In the genomic region with DNA sequence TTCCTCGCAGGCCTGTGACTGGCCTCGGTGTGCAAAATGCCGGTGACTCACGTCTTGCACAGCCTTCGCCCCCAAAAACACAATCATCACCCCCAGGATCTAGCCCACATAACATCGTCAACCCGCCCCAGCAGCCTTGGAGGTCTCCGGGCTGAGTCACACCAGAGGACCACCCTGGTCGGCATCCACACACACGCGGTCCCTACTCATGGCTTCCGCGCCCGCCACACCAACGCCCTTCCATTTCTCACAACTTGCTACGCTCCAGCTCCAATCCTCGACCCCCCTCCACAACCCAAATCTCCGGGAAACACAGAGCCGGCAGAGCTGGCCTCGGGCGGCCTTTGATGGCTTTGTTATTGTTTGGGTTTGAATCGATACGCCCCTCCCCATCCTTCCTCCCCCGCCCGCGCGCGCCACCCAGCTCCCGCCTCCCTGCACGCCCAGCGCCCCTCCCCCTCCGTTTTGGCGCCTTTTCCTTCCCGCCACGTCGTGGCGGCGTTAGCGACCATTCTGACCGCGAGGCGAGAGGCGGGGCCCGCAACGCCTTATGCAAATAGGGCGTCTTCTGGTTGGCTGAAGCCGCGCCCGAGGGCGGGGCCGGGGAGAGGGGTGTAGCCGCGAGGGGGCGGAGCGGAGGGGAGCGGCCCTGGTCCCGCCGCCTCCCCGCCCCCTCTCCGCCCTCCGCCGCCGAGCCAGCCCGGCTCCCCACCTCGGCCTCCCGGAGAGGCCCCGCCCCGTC, we compare ENCODE assay signal across 8 mouse cellular contexts. TPM values are rescaled to one million over a fixed set of nuclear protein-coding genes. Genes with fewer than 3 reads are reported as not detected.
A peak's percentile ranks its signal among the peaks of the same experiment; 100 is the strongest.
DNase-seq lines count a peak whose midpoint lies in the region; ATAC-seq and TF ChIP-seq lines count a peak whose summit lies in the region.

No protein-coding gene starts in this region.

- peak; percentile 99 for DNase-seq in ES-CJ7 (ENCODE audit: low read depth, low spot score)
- DNase-seq in cerebellum, adult 11 months, result peak; percentile 98
- peak; percentile 100 for DNase-seq in forebrain, embryonic 14.5 days (ENCODE audit: low spot score)
- DNase-seq in heart, postnatal 25 days (ENCODE audit: low spot score), result peak; percentile 96
- peak; percentile 92 to 96 for DNase-seq in layer of hippocampus, adult 18-20 months (ENCODE audit: low spot score in 2 of 2)
- peak; percentile 97 for DNase-seq in lung, adult 2 months
- DNase-seq in thymus, adult 18-20 months, result peak; percentile 97 to 98

- no peaks in the 10 kb centered on the region for H3K9me3 ChIP-seq in forebrain, embryonic 14.5 days (replicated peaks; ENCODE audit: control insufficient read depth, low read length)

- H3K4me2 ChIP-seq in forebrain, embryonic 14.5 days (ENCODE audit: low read length), result peak overlapping the region; percentile 67

- no peaks in the 10 kb centered on the region for H3K27me3 ChIP-seq in forebrain, embryonic 14.5 days (replicated peaks; ENCODE audit: control insufficient read depth, insufficient read depth, low read length)

- H3K27ac ChIP-seq in forebrain, embryonic 14.5 days (ENCODE audit: low read depth, low read length), result peak overlapping the region; percentile 95

- TF ChIP-seq CTCF in lung, adult 2 months (IDR thresholded peaks at IDR 0.05; ENCODE audit: insufficient read depth, low read length), result no peak

- WGBS in forebrain, embryonic 14.5 days, result under 1% methylated on average over 53 of the region's 68 CpGs
- WGBS in lung, adult 2 months, result 2% methylated on average over 62 of the region's 68 CpGs

- peak; percentile 90; the same call in 1 of the 2 replicates for TF ChIP-seq POLR2A in lung, adult 2 months (IDR thresholded peaks at IDR 0.05; ENCODE audit: borderline replicate concordance, extremely low read depth, low read depth, low read length)

- peak overlapping the region; percentile 89 for H3K9ac ChIP-seq in forebrain, embryonic 14.5 days (ENCODE audit: low read length)

- peaks cover 14% of the 10 kb centered on the region for H3K36me3 ChIP-seq in forebrain, embryonic 14.5 days (ENCODE audit: control insufficient read depth, insufficient read depth, low read length)

- peak overlapping the region; percentile 87 for H3K4me3 ChIP-seq in forebrain, embryonic 14.5 days (ENCODE audit: low read depth, low read length)
- peak overlapping the region; percentile 82 for H3K4me3 ChIP-seq in lung, adult 2 months (replicated peaks; ENCODE audit: extremely low read depth, low read depth, low read length)

- peaks cover 11% of the 10 kb centered on the region for H3K4me1 ChIP-seq in forebrain, embryonic 14.5 days (ENCODE audit: control insufficient read depth, insufficient read depth, low read length)
- H3K4me1 ChIP-seq in lung, adult 2 months (ENCODE audit: control insufficient read depth, insufficient read depth, low read length), result peaks cover 10% of the 10 kb centered on the region

- intact Hi-C loops in heart, postnatal 25 days (cut with DNase I), result loop anchor here (2.0 kb wide), 1 partner anchor 31 kb away; no protein-coding TSS in a partner anchor

- ATAC-seq in forebrain, embryonic 14.5 days, result peak; percentile 92
- peak; percentile 70 for ATAC-seq in neutrophil, adult 5-6 weeks (ENCODE audit: extremely low read depth, insufficient number of reproducible peaks, low FRiP score, poor library complexity, severe bottlenecking)

RNA-seq across cellular contexts. Expression of a gene that starts 0.4 kb away (rescaled TPM):
- 11.4 and 15.7 TPM in 2 replicates for polyA plus RNA-seq in forebrain, embryonic 14.5 days (2014; fragmentation: Nextera tagmentation; extraction: Ambion mirVana)
- total RNA-seq in heart, postnatal 25 days (2021), result 10 to 100 TPM; 22.1 to 32.7 TPM
- 1 to 10 TPM; 4.2 to 4.5 TPM for total RNA-seq in layer of hippocampus, adult 18-20 months (2021)
- polyA plus RNA-seq in lung, adult 2 months (2012; rRNA removed), result 35.8 and 48.0 TPM in 2 replicates
- 632 and 640 TPM in 2 replicates for total RNA-seq in neutrophil, adult 5-6 weeks (2017)

RNA-seq across cellular contexts. Expression of a gene that starts 59.3 kb away (rescaled TPM):
- not detected in 2 replicates for polyA plus RNA-seq in forebrain, embryonic 14.5 days (2014; fragmentation: Nextera tagmentation; extraction: Ambion mirVana)
- not detected for total RNA-seq in heart, postnatal 25 days (2021)
- total RNA-seq in layer of hippocampus, adult 18-20 months (2021), result not detected
- not detected in 2 replicates for polyA plus RNA-seq in lung, adult 2 months (2012; rRNA removed)
- total RNA-seq in neutrophil, adult 5-6 weeks (2017), result not detected in 2 replicates

RNA-seq across cellular contexts. Expression of a gene that starts 59.4 kb away (rescaled TPM):
- polyA plus RNA-seq in forebrain, embryonic 14.5 days (2014; fragmentation: Nextera tagmentation; extraction: Ambion mirVana), result 18.4 and 21.3 TPM in 2 replicates
- 10 to 100 TPM; 12.7 to 13.3 TPM for total RNA-seq in heart, postnatal 25 days (2021)
- total RNA-seq in layer of hippocampus, adult 18-20 months (2021), result 10 to 100 TPM; 37.8 to 41.4 TPM
- 16.5 and 17.7 TPM in 2 replicates for polyA plus RNA-seq in lung, adult 2 months (2012; rRNA removed)
- total RNA-seq in neutrophil, adult 5-6 weeks (2017), result 9.8 and 9.9 TPM in 2 replicates

Comparison
In these comparisons a context has a peak if more than half of its experiments do, and no peak if none do; other contexts are left out.
1. Peak in every context shown above with its lines: DNase-seq, ATAC-seq, H3K4me3 ChIP-seq and H3K27ac ChIP-seq.
2. RNA of a gene that starts 0.4 kb away (total RNA-seq): 632 to 640 TPM in neutrophil, adult 5-6 weeks; 22.1 to 32.7 TPM in heart, postnatal 25 days and 4.2 to 4.5 TPM in layer of hippocampus, adult 18-20 months; every median in the first group is over 10 times any median in the second.